Mouse (Mus musculus) Patski (cell line): ENCODE data around the gene Atp5s. TPM values are rescaled to one million over a fixed set of nuclear protein-coding genes. Genes with fewer than 3 reads are reported as not detected.

Source experiments
- ATAC-seq: fragments of 100-300 bp; one replicate; pipeline ENCODE4 v1.8.0; 2021
- CTCF ChIA-PET: fragments of 350-600 bp; sonication (Branson Sonifier 250); formaldehyde crosslinking; loops from one replicate; lab custom pipeline; 2022; ENCODE audit warnings: inconsistent platforms; lab: Charles Lee
- POLR2A ChIA-PET: fragments of 350-600 bp; sonication (Branson Sonifier 250); formaldehyde crosslinking; loops from one replicate; lab custom pipeline; 2022; ENCODE audit warnings: antibody characterized with exemption, inconsistent platforms; lab: Charles Lee
- DNase-seq: peaks from one replicate; pipeline ENCODE4 v3.0.0-alpha.2; 2011; ENCODE audit warnings: low read depth, low spot score
- H3K27me3 ChIP-seq: fragments of 371-371 bp; one replicate; pipeline ENCODE4 v1.5.1; 2021
- CTCF ChIP-seq: fragments of 100-300 bp; IDR thresholded peaks from one replicate; pipeline ENCODE4 v1.5.1; 2021
- in situ Hi-C: fragments of 300-500 bp; cut with MboI; formaldehyde crosslinking; loops from 3 replicates; pipeline ENCODE4 v1.11.1; 2018; ENCODE audit warnings: low pct_unique_long_range_greater_than_20kb, mixed read lengths
- polyA plus RNA-seq: library from polyadenylated mRNA; unstranded; gene quantifications from one replicate; pipeline ENCODE4 v1.2.3, GENCODE M21; 2021

Atp5s gene
- polyA plus RNA-seq, 1 experiment from 2014 or later: 19.8 TPM

DNA sequence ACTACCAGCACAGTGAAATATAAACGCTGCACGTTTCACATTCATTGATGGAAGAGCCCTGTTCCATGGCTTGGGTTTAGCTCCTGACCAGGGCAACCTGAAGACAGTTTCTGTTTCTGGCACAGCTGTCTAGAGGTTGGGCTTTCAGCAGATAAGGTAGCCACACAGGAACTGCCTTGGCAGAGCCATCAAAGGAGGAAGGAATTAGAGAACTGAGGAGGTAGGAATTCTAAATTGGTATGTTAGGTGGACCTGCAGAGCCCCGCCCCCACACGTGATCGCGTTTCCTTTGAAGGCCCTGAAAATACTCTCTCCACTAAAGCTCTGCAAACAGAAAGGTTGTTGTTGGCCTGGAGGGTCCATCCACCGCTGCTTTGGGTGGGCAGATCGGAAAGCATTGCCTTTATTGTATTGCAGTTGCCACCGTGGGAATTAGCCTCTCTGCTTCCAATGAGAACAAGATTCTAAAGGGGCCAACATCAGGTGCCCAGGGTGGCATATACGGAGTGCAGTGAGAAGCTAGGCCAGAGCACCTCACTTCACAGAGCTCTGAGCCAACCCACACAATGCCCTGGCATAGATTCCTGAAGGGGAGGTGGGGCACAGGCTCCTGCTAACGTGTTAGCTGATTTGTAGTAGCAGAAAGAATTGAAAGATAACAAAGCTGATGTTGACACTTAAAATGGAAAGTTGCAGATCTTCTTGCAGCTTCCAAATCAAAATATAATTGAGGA, 52.0 kb downstream of the Atp5s start:
- in situ Hi-C loops: no loop called here
- no peak for ATAC-seq

DNA sequence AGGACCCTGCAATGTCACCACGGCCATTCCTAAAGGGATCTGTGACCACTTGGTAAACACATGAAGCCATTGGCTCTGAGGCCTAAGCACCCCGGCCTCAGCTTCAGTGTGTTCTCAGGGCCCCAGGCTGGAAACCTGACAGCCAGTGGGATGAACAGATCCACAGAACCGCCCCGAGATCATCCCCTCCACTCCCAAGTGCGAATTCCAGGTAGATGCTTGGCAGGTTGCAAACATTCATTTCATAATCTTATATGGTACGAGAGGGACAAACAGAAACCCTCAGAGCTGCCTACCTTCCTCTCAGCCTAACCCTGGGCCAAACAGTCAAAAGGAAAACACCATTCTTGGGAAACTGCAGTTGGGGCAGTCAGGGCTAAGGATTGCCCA, 52.6 kb downstream of the Atp5s start:
- H3K27me3 ChIP-seq: no peaks in the 10 kb centered on the region
- ChIA-PET CTCF (interaction anchor here (0.7 to 1.4 kb wide), 2 partner anchors 9 to 15 kb away, joined by 3 read pairs; no protein-coding TSS in a partner anchor), POLR2A (no interaction called here)
- TF ChIP-seq CTCF: no peak
- no peak for DNase-seq
- in situ Hi-C loops: no loop called here
- no peak for ATAC-seq

More for the DNA sequence above, 52.0 kb downstream of the Atp5s start:
- TF ChIP-seq CTCF: no peak
- CTCF ChIA-PET: interaction anchor here (1.4 kb wide), 1 partner anchor 9 kb away, joined by 3 read pairs; no protein-coding TSS in a partner anchor
- POLR2A ChIA-PET: no interaction called here
- no peaks in the 10 kb centered on the region for H3K27me3 ChIP-seq
- no peak for DNase-seq

DNA sequence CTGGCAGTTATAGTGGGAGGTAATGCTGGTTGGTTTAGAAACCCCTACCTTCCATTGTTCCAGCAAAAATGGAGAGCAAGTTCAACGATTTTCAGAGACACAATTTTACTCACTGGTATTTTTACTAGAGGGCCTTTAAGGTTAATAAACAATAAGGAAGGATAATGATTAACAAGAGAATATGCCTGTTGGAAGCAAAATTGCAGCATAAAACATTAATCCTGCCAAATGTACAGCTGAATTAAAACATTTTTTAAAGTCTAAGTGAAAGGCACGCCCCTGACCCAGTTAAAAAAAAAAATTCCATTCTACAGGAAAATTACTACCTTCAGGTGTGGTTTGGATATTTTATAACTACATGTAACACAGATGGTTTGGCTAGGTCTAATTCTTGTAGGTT, 53.2 kb downstream of the Atp5s start:
- CTCF ChIA-PET: interaction anchor here (0.7 to 1.4 kb wide), 2 partner anchors 10 to 16 kb away, joined by 3 read pairs; no protein-coding TSS in a partner anchor
- POLR2A ChIA-PET: no interaction called here
- ATAC-seq: no peak
- H3K27me3 ChIP-seq: no peaks in the 10 kb centered on the region
- DNase-seq: no peak
- TF ChIP-seq CTCF: no peak
- in situ Hi-C loops: no loop called here

DNA sequence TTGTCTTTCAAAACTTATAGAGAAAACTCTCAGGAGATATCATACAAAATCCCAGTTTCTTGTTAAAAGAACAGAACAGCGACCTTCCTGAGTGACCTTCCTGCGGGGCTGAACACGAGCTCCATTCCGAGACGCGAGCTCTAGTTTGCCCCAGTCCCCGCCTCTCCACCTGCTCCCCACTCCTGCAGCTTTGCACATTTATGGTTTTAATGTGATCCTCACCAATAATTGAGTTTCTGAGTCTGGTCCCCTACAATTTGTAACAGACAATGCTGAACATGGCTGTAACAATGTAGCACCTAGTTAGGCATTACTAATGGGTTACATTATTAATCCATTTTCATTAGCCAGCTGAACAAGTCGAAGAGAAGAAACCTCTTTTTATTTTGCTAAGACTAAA, 56.7 kb downstream of the Atp5s start:
- ChIA-PET POLR2A (no interaction called here), CTCF (interaction anchor here (2.4 kb wide), 1 partner anchor 10 kb away, joined by 8 read pairs; the partner anchor contains the start of gene Cdkl1)
- ATAC-seq (no peak), DNase-seq (no peak)
- H3K27me3 ChIP-seq: no peaks in the 10 kb centered on the region
- TF ChIP-seq CTCF: no peak
- in situ Hi-C loops: no loop called here

DNA sequence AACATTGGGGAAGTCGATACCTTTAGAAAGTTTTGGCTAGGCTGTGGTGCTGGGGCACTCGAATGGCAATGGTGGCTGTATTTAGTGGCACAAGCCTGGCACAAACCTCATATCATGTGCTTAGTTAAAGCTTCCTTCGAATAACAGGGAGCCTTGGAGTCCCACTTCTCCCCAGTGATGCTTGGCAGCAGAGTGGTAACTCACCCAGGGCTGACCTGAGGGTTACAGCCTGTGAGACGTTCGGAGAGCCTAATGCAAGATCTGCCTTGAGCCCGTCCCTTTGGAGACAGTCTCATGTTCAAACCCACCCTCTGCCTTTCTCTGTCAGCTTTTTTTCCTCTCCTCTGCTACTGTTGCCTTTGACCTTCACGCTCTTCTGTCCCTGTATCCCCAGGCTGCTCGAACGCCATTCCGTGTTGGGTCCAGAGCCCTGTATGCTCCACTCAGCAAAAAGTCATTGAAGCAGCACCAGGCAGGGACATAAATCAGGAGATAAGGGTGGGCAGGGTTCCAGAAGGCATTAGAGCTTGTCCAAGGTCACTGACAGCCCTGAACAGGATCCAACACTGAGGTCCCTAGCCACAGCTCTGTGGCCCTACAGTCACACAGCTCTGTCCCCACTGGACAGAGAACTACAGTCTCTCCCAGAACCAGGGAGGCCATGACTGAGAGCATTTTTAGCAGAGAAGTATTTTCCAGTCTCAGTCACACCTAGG, 57.3 kb downstream of the Atp5s start:
- no peaks in the 10 kb centered on the region for H3K27me3 ChIP-seq
- DNase-seq: no peak
- POLR2A ChIA-PET: no interaction called here
- CTCF ChIA-PET: interaction anchor here (1.3 to 2.4 kb wide), 2 partner anchors 10 to 41 kb away, joined by 4 to 8 read pairs; partner anchors contain the start of gene Cdkl1
- in situ Hi-C loops: no loop called here
- peak; percentile 50 for ATAC-seq
- TF ChIP-seq CTCF: no peak

DNA sequence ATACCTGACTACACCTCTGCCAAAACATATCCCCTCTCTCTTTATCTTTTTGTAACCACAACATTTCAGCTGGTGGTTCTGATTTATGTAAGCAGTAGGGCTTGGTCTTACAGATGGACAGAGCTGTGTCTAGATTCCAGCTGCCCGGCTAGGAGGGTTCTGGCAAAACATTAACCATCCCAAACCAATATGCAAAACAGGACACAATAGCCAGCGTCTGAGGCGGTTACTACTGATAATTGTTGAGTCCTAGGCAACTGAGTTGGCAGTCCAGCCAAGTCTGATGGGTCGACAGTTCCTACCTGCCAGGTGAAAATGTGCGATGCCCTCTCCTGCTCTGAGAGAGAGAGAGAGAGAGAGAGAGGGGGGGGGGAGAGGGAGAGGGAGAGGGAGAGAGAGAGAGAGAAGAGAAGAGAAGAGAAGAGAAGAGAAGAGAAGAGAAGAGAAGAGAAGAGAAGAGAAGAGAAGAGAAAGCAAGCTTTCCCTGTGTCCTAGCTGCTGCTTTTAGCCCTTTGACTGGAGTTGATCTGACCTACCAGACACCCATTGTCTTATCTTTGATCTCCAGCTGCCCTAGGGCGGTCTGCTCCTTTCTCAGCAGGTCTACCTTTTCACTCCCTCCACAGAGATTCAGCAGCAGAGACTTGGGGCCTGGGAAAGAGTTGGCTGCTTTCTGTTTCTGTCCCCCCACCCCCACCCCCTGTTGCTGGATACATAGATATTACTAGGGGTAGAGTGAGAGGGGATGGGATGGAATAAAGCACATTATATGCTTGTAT, 58.7 kb downstream of the Atp5s start:
- DNase-seq (no peak), ATAC-seq (peak; percentile 78)
- no peak for TF ChIP-seq CTCF
- H3K27me3 ChIP-seq: no peaks in the 10 kb centered on the region
- ChIA-PET CTCF (interaction anchor here (1.3 to 2.4 kb wide), 2 partner anchors 8 to 40 kb away, joined by 4 to 8 read pairs; partner anchors contain the start of gene Cdkl1), POLR2A (no interaction called here)
- in situ Hi-C loops: no loop called here

DNA sequence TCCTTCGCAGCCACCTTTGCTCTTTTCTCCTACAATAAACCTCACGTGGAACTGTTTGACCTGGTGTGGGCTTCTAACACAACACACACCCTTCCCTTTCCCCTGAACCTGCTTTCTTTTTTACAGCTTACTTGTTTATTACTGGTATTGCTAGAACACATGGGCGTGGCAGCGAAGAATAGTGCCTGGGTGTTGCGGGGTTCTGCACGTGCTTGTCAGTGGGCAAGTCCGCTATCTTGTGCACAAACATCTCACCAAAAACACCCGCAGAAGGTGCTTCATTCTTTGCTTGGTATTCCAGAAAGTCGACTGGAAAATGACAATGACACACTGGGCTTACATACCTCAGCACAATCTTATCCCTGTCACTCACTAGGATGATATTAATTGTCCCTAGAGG, 60.7 kb downstream of the Atp5s start:
- DNase-seq (no peak), ATAC-seq (no peak)
- in situ Hi-C loops: no loop called here
- TF ChIP-seq CTCF: no peak
- POLR2A ChIA-PET: no interaction called here
- CTCF ChIA-PET: no interaction called here
- no peaks in the 10 kb centered on the region for H3K27me3 ChIP-seq

DNA sequence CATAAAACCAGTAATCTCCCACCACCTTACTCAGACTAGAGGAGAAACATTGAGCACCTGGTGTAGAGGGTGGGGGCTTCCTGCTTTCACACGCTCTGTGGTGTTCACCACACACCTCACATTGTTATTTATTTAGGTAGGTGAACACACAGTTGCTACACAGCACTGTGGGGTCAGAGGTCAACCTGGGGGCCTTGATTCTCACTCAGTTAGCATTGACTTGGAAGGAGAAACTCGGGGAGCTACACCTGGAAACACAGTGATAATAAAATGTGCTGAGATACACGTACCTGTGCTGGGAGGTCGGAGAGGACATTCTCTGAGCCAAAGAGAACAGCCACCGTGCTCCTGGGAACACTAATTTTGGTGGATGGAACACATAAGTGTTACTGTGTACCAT, 63.6 kb downstream of the Atp5s start:
- no peak for TF ChIP-seq CTCF
- no peaks in the 10 kb centered on the region for H3K27me3 ChIP-seq
- in situ Hi-C loops: no loop called here
- no peak for DNase-seq
- CTCF ChIA-PET: no interaction called here
- POLR2A ChIA-PET: no interaction called here
- ATAC-seq: no peak

DNA sequence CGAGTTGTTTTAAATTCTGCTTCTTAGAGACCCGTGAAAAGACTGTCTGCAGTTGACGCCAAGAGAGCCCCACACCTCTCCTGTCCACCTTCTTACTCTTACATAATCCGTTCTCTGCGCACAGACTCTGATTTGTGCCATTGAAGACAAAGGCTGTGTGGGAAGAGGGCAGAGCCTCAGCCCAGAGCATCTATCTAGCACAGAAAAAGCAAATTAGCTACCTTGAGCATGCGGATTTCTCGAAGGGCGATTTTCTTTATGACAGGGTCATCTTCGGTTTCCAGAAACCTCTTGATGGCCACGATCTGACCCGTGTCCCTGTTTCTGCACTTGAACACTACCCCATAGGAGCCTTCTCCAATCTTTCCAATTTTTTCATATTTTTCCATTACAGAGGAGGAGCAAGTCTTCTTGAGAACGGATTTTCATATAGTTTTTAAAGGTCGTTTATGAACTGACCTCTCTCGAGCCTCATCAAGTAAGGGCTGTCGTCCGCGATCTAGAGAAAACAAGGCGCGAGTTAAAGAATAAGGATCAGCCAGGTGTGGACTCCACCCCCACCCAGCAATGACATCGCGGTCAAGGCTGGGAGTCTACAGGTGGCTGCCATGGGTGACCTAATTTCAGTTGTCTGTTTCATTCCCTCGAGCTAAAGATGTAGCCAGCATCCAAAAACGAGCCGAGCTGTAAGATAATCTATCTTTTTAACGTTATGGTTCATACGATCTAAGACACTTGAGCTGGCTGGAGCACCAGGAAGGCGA, 65.2 kb downstream of the Atp5s start:
- ATAC-seq (no peak), DNase-seq (no peak)
- no peaks in the 10 kb centered on the region for H3K27me3 ChIP-seq
- ChIA-PET POLR2A (no interaction called here), CTCF (no interaction called here)
- in situ Hi-C loops: no loop called here
- TF ChIP-seq CTCF: no peak
